Mouse (Mus musculus): ENCODE data around the gene Ets2.

DNA sequence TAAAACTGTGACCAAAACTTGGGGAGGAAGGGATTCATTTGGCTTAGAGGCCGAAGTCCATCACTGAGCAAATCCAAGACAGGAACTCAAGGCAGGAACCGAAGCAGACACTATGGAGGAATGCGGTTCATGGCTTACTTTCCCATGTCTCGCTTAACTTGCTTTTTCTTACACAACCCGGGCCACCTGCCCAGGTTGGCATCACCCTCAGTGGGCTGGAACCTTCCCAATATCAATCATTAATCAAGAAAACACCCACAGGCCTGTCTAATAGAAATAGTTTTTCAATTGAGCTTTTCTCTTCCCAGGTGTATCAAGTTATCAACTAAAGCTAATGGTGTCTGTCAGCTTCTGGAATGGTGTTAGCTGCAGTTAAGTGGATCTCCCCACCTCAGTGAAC, 44.7 kb upstream of the Ets2 start:
- TF ChIP-seq POLR2A (IDR thresholded peaks at IDR 0.05; ENCODE audit: low read depth, low read length) (no peak), CTCF (IDR thresholded peaks at IDR 0.05; ENCODE audit: borderline replicate concordance, insufficient read depth, low read length) (no peak)
